Mouse (Mus musculus) monocyte, adult 2 months (primary cell): ENCODE results near the gene Grm2.
A peak's percentile ranks its signal among the peaks of the same experiment; 100 is the strongest.
"Not testable (repeated sequence)": the region's sequence is repeated elsewhere in the genome, so short reads cannot be mapped to it uniquely, and the experiment has no call there.

Experiments
- DNase-seq, 2 experiments: peaks; one replicate each; pipeline ENCODE4 v3.0.0; 2022; ENCODE audit warnings: low spot score in 2 of 2, low read depth in 1 of 2

Gene Grm2

GRCm38 (mm10) chr9:106652720-106653119 is 3.2 kb downstream of the Grm2 start:
- no peak for DNase-seq

GRCm38 (mm10) chr9:106647226-106647625 is 8.7 kb downstream of the Grm2 start:
- no peak for DNase-seq

GRCm38 (mm10) chr9:106645684-106646271 is 10.1 kb downstream of the Grm2 start:
- no peak for DNase-seq

GRCm38 (mm10) chr9:106643787-106644186 is 12.1 kb downstream of the Grm2 start:
- no peak for DNase-seq

GRCm38 (mm10) chr9:106643128-106643527 is 12.8 kb downstream of the Grm2 start:
- peak; percentile 33 to 58 for DNase-seq

GRCm38 (mm10) chr9:106641346-106641745 is 14.5 kb downstream of the Grm2 start:
- DNase-seq: no peak

GRCm38 (mm10) chr9:106638154-106638553 is 17.7 kb downstream of the Grm2 start:
- DNase-seq: no peak

- DNase-seq: no peak
Observed at GRCm38 (mm10) chr9:106632185-106632584, 23.7 kb downstream of the Grm2 start.

- not testable (repeated sequence) for DNase-seq
Observed at GRCm38 (mm10) chr9:106627796-106628195, 28.1 kb downstream of the Grm2 start.

GRCm38 (mm10) chr9:106626282-106626681 is 29.6 kb downstream of the Grm2 start, which contains the start of gene Iqcf6:
Gene Iqcf6 (plus strand): TSS chr9:106626582.
- no peak for DNase-seq

GRCm38 (mm10) chr9:106617496-106617895 is 38.4 kb downstream of the Grm2 start:
- no peak for DNase-seq

- DNase-seq: no peak
Observed at GRCm38 (mm10) chr9:106616306-106616705, 39.6 kb downstream of the Grm2 start.

- no peak for DNase-seq
Observed at GRCm38 (mm10) chr9:106614616-106615015, 41.3 kb downstream of the Grm2 start.

GRCm38 (mm10) chr9:106613951-106614350 is 41.9 kb downstream of the Grm2 start:
- no peak for DNase-seq

- DNase-seq: no peak
Observed at GRCm38 (mm10) chr9:106610727-106611126, 45.2 kb downstream of the Grm2 start.

- no peak for DNase-seq
Observed at GRCm38 (mm10) chr9:106600546-106600945, 55.3 kb downstream of the Grm2 start.

- DNase-seq: no peak
Observed at GRCm38 (mm10) chr9:106598466-106598865, 57.4 kb downstream of the Grm2 start.

- DNase-seq: no peak
Observed at GRCm38 (mm10) chr9:106595836-106596235, 60.0 kb downstream of the Grm2 start.

- not testable (repeated sequence) for DNase-seq
Observed at GRCm38 (mm10) chr9:106595402-106595801, 60.5 kb downstream of the Grm2 start.
